Mouse (Mus musculus): ENCODE data around the gene Rps26.

GRCm38 (mm10) chr10:128621986-128622520 is 4.5 kb downstream of the Rps26 start:
- TF ChIP-seq POLR2A (IDR thresholded peaks at IDR 0.05; ENCODE audit: borderline replicate concordance, low read depth, low read length) (no peak), CTCF (IDR thresholded peaks at IDR 0.05; ENCODE audit: low read depth, low read length) (no peak)

Data from bone marrow macrophage, adult 2 months (primary cell).